Mouse (Mus musculus): ENCODE data around the gene Dclk1. TPM values are rescaled to one million over a fixed set of nuclear protein-coding genes. Genes with fewer than 3 reads are reported as not detected.

Gene Dclk1
- total RNA-seq, 2 experiments from 2014 or later, result 577 to 611 TPM

GRCm38 (mm10) chr3:55406616-55407015 lies 164.5 kb downstream of the Dclk1 start:
- no peak for DNase-seq

GRCm38 (mm10) chr3:55411547-55411946 lies 169.4 kb downstream of the Dclk1 start:
- DNase-seq, result no peak

GRCm38 (mm10) chr3:55415527-55415950 lies 173.4 kb downstream of the Dclk1 start:
- DNase-seq, result peak; percentile 67

GRCm38 (mm10) chr3:55418845-55419244 lies 176.7 kb downstream of the Dclk1 start:
- no peak for DNase-seq

GRCm38 (mm10) chr3:55419334-55419733 lies 177.2 kb downstream of the Dclk1 start:
- DNase-seq, result no peak

GRCm38 (mm10) chr3:55420436-55421083 lies 178.4 kb downstream of the Dclk1 start:
- no peak for DNase-seq

- peak; percentile 70 to 74 for DNase-seq
Observed at GRCm38 (mm10) chr3:55423640-55424397, 181.7 kb downstream of the Dclk1 start.

- DNase-seq, result no peak
Observed at GRCm38 (mm10) chr3:55430022-55430549, 187.9 kb downstream of the Dclk1 start.

GRCm38 (mm10) chr3:55431223-55431622 lies 189.1 kb downstream of the Dclk1 start:
- DNase-seq, result no peak

GRCm38 (mm10) chr3:55434276-55434675 lies 192.1 kb downstream of the Dclk1 start:
- no peak for DNase-seq

GRCm38 (mm10) chr3:55438824-55439446 lies 196.8 kb downstream of the Dclk1 start:
- no peak for DNase-seq

- no peak for DNase-seq
Observed at GRCm38 (mm10) chr3:55440342-55440741, 198.2 kb downstream of the Dclk1 start.

GRCm38 (mm10) chr3:55442012-55442645 lies 200.0 kb downstream of the Dclk1 start:
- no peak for DNase-seq

GRCm38 (mm10) chr3:55443271-55443670 lies 201.1 kb downstream of the Dclk1 start:
- no peak for DNase-seq

GRCm38 (mm10) chr3:55443725-55444124 lies 201.6 kb downstream of the Dclk1 start:
- DNase-seq, result no peak

- no peak for DNase-seq
Observed at GRCm38 (mm10) chr3:55446681-55447080, 204.5 kb downstream of the Dclk1 start.

GRCm38 (mm10) chr3:55447486-55448460 lies 205.6 kb downstream of the Dclk1 start:
- peak; percentile 81 to 83 for DNase-seq

- DNase-seq, result no peak
Observed at GRCm38 (mm10) chr3:55449148-55449547, 207.0 kb downstream of the Dclk1 start.

GRCm38 (mm10) chr3:55451035-55451434 lies 208.9 kb downstream of the Dclk1 start:
- no peak for DNase-seq

GRCm38 (mm10) chr3:55451877-55452276 lies 209.7 kb downstream of the Dclk1 start:
- DNase-seq, result no peak

GRCm38 (mm10) chr3:55452464-55452863 lies 210.3 kb downstream of the Dclk1 start:
- no peak for DNase-seq

Measured in layer of hippocampus, postnatal 36 days (tissue).